Mouse (Mus musculus): ENCODE results near the gene Rcl1.

Gene Rcl1

GRCm38 (mm10) chr19:29100874-29101542 lies at the start of gene Rcl1:
Gene Rcl1, plus strand, starts transcription at chr19:29101375.
- DNase-seq: peak; percentile 92

GRCm38 (mm10) chr19:29052786-29053185 lies 48.4 kb upstream of the Rcl1 start:
- DNase-seq: no peak

- DNase-seq: no peak
These were observed 46.6 kb upstream of the Rcl1 start for GRCm38 (mm10) chr19:29054594-29054993.

GRCm38 (mm10) chr19:29055469-29055868 lies 45.7 kb upstream of the Rcl1 start:
- DNase-seq: no peak

DNA sequence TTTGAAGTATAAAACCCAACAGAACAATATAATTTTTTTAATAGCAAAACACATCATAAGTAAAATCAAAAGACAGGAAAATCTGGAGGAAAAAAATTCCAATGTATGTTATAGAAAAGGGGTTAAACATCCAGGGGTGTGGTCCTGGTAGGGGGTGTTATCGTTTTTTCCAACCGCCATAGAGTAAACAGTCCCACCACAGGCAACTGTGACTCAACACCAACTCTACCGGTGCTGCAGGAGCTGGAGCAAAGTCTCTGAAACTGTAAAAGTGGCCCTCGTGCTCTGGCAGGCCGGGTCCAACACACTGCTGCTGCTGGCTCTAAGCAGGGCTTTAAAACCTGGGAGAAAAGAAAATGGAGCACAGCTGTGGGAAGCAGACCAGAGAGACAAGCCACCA lies 42.4 kb upstream of the Rcl1 start:
- DNase-seq: no peak

DNA sequence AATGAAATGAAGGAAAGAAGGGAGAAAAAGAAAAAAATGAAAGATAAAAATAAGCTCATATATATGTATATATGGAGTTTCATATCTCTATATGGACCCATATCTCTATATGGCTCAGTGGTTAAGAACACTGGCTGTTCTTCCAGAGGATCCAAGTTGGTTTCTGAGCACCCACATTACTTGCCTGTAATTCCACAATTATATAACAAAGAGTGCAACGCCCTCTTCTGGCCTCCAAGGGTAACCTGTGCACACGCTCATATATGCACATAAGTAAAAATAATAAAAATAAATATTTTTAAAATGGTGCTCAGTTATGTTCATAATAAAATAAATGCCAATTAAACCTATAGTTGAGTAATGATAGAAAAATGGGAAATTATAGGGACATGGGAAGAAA lies 41.5 kb upstream of the Rcl1 start:
- no peak for DNase-seq

DNA sequence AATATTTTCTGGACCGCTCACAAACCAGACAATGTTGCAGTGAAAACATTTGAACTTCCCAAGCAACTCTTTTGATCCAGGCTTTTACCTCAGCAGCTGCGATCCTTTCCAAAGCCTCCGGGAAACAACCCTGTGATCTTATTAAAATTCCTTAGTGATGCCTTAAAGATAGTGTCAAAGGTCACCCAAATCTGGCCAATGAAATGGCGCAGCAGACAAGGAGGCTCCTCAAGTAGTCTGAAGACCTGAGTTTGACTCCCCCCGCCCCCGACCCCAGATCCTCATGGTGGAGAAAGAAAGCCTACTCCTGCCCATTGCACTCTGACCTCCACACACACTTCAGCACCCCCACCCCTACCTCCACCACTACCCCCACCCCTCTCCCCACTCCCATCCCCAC lies 40.9 kb upstream of the Rcl1 start:
- DNase-seq: no peak

GRCm38 (mm10) chr19:29063009-29063408 lies 38.2 kb upstream of the Rcl1 start:
- no peak for DNase-seq

- DNase-seq: peak; percentile 92
These were observed 37.4 kb upstream of the Rcl1 start for GRCm38 (mm10) chr19:29063577-29064363.

DNA sequence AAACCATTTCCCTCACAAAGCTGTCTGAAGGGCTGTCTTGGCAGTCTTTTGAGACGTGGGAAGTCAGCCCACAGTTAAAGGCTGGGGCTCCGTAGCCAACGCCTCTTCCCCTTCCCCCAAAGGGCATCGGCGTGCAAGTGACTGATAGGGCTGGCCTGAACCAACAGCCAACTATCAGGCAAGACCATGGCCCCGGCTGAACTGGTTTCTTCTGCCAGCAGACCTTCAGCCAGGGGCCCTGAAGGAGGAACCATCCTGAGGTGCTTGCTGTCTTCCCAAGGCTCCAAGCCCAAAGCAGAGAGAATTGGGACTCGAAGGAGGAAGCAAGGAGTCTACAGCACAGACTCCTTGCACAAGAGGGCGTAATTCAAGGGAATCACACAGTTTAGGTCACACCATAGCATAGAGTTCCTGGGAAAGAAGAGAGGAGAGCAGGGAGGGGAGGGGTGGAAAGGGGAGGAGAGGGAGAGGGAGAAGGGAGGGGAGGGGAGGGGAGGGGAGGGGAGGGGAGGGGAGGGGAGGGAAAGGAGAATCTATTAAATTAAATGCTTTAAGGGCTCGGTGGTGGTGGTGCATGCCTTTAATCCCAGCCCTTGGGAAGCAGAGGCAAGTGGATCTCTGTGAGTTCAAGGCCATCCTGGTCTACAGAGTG lies 36.6 kb upstream of the Rcl1 start:
- no peak for DNase-seq

DNA sequence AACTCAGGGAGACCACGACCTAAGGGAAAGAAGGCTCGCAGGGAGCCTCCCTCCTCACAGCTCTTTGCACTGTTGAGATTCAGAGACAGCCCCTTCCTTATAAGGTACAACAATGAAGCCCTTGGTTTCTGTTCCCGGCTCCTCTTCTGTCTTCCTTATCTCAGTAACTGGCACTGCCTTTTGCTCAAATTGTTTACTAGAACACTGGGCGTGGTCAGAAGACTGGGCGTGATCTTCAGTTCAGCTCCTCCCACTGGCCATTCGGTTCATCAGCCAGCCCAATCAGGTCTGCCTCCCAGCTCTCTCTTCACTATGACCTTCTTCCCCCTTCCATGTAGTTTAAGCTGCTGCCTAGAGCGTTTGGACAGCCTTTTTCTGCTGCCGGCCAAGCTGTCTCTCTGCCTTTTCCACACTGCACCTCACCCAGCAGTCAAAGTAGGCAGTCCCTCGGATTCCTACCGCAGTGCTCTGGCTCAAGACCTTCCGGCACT lies 34.1 kb upstream of the Rcl1 start:
- DNase-seq: peak; percentile 29

GRCm38 (mm10) chr19:29069195-29069594 lies 32.0 kb upstream of the Rcl1 start:
- no peak for DNase-seq

DNA sequence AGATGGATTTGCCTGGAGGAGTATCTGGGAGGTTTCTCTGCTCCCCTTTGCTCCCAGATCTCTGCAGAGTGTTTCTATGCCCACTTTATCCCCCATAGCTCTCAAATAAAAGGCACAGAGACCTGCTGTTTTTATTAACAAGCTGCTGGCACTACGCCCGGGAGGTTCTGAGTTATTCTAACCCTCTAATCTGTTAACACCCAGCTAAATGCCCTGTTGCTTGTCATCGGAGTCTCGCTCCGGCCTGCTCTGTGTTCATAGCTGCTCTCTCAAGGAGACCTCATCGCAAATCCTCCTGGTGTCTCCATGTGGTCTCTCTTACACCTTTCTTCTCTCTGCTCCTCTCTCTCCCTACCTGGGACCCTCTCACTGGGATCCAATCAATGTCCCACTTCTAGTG lies 26.4 kb upstream of the Rcl1 start:
- DNase-seq: no peak

DNA sequence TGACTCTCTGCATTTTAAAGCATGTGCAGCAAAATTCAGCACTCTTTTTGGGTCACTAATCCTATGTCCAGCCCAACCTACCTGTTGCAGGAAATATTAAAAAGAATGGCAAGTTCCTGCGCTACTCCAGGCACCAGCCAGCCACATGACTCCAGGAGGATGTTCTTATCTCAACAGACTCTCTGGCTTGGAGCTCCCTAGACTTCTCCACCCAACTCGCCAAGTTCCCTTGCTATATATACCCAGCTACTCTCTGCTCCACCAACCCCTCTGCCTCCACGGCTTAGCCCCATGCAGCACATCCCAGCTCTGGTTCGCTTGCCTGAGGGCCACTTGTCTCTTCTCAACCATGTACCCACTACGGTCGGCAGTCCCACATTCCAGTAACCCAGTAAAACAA lies 12.5 kb upstream of the Rcl1 start:
- no peak for DNase-seq

DNA sequence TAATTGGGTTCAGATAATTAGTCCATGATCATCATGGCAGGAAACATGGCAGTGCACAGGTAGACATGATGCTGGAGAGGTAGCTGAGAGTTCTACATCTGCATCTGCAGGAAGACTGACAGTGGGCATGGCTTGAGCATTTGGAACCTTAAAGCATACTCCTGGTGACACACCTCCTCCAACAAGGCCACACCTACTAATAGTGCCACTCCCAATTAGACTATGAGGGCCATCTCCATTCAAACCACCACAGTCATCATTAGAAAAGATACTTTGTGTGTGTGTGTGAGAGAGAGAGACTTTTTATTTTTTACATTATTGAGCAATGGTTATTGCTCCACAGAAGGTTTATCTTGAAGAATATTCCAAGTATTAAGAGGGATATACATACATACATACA lies 9.0 kb upstream of the Rcl1 start:
- DNase-seq: no peak

- no peak for DNase-seq
These were observed 2.1 kb upstream of the Rcl1 start for GRCm38 (mm10) chr19:29099106-29099505.

GRCm38 (mm10) chr19:29099596-29099995 lies 1.6 kb upstream of the Rcl1 start:
- peak; percentile 16 for DNase-seq

DNA sequence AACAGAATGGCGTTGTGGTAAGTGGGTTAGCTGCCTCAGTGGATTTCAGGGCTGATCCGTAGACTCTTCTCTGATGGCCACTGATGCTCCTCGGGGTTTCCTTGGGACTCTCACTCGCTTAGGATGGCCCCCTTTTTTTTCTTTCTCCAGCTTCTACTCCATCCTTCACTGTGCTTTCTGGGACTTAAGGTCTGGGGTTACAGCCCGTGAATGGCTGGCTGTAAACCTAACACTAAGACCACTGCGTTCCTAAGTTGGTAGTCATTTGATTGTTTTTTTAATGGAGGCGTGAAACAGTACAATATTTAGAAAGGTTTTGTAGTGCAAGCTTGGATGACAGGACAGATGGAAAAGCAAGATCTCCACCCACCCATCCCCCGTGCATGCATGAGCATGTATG lies 914 bp upstream of the Rcl1 start:
- DNase-seq: peak; percentile 16

DNA sequence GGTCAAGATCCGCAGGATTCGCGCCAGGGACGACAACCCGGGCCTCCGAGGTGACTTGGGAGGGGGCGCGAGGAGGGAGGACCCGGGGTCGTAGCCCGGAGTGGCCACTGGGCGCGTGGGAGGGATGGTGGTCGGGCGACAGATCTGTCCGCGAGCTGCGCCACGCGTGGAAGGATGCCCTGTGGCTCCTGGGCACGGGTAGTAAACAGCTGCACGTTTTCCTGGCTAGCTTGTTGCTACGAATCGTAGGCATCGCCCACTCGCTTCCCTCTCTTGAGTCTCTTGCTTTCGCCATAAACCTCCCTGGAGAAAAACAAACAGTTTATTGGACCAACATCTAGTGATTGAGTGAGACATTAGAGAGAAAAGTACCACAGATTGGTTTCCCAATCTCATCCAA lies 416 bp downstream of the Rcl1 start:
- DNase-seq: no peak

- DNase-seq: peak; percentile 8
These were observed 923 bp downstream of the Rcl1 start for GRCm38 (mm10) chr19:29102098-29102497.

DNA sequence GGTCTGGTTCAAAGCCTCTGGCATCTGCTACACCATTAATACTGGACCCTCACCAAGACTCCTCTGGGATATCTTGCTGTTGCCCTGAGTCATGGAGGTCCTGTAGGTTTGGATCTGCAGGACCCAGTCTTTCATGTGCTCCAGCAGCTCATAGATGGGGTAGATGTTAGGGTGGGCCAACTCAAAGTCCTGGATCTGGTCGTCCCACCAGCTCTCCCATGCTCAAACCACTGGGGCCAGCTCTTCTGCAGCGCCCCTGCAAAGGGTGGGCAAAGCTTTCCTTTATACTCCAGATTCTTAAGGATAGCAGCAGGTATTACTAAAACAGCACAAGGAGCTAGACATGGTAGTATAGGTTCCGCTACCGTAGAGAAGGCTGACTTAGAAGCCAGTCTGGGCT lies 4.6 kb downstream of the Rcl1 start:
- DNase-seq: no peak

GRCm38 (mm10) chr19:29106261-29106660 lies 5.1 kb downstream of the Rcl1 start:
- DNase-seq: no peak

DNA sequence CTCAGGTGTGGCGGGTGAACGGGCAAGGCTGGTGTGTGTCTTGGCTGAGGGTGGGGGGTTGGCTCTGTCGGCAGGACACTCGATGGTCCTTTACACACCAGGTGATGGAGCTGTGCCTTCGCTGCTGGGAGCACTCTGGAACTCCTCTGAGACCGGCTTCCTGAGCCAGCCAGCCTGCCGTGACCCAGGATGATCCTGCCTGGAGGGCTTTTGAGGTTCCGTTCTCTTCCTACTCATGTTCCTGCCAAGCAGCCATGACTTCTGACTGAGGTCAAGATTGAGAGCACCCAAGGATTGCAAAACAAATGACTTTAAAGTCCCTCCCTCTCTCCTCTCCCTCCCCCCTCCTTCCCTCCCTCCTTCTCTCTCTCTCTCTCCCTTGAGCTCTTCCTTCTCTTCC lies 11.5 kb downstream of the Rcl1 start:
- no peak for DNase-seq

Data from cerebellum, adult 8-10 months (tissue).